Mouse (Mus musculus) urinary bladder, postnatal 10 days (tissue): ENCODE measurements around the gene Trpc5os.

Experiments
- DNase-seq: peaks from one replicate; pipeline ENCODE4 v3.0.0; 2022; ENCODE audit warnings: low spot score

Trpc5os gene

DNA sequence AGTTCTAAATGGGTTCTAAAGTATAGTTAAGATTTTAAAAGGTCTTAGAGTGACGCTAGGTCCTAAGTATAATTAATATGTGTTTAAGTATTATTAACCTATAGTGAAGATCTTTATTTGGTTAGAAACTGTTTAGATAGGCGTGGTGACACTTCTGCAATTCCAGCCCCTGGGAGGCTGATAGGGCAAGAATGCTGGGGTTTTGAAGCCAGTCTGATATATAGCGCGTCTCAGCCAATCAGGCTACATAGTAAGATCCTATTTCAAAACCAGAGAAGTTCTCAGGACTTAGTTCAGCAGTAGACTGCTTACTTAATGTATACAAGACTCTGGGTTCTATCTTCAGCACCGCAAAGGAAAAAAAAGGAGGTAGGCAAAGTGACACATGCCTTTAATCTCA, at the start of gene Trpc5os:
Trpc5os (plus strand) TSS at position 301 of the 400 bp plus-strand sequence.
- DNase-seq: no peak

DNA sequence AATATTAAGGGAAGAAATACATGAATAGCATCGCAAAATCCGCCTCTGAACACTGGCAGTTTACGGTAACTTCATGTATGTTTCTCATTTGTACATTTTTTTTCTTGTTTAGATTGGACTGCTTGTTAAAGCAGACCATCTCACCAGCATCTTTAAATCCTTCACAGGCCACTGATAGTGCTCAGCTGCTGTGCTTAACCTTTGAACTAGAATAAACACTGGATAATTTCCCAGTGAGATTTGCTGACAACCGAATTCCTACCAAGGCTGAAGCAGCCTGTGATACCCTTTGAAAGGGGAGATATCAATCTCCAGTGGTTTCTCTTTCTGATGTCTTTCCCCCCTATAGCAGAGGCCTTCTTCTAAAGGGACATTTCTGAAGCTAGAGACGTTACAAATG, 48.3 kb upstream of the Trpc5os start:
- no peak for DNase-seq

DNA sequence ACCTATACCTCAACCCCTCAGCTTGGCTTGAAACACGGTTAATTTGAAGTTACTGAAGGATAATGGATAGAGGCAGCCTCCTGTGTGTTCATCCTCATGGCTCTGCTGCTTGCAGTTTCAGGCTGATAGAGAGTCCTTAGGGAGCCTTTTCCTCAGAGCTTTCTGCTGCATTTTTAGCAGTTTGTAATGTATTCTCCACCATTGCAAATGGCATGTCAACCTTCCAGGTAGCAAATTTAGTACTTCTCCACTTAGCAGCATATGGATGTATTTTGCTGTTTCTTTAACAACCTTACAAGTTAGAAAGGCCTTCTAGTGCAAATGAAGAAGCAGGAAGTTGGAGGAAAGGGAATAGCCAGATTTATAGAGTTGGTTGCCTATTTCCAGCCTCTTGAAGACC, 36.1 kb upstream of the Trpc5os start:
- DNase-seq: no peak

DNA sequence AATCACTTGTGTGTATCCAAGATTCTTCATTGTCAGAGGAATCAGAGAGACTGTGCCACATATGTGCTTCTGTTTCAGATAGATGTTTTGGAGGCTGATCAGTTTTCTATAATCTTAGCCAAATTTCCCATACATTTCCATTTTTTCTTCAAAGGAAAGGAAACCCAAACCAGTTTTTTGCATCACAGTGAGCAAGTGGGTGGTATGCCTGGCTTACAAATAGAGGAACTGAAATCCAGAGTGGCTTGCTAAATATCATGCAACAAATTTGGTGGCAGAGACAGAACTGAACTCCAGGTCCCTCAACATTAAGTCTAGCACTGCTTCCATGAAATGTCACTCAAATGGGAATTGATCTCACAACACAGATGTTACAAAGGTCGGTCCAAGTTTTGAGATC, 35.3 kb upstream of the Trpc5os start:
- no peak for DNase-seq

DNA sequence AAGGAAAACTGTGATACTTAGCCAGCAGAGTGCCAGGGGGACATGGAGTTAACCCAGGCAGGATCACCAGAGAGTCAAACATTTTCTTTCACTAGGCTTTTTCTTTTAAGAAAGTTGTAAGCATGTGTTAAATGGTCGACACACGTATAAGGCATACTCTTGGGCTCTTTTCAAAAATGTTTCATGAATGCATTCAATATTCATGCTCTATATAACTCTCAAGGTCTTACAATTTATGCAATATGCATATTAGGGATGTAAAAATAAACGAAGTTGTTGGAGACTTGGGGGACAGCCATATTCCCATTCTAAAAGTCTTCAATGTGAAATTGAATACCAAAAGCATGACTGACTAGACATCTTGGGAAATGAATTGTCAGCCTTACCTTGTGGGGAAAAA, 32.5 kb upstream of the Trpc5os start:
- DNase-seq: no peak

DNA sequence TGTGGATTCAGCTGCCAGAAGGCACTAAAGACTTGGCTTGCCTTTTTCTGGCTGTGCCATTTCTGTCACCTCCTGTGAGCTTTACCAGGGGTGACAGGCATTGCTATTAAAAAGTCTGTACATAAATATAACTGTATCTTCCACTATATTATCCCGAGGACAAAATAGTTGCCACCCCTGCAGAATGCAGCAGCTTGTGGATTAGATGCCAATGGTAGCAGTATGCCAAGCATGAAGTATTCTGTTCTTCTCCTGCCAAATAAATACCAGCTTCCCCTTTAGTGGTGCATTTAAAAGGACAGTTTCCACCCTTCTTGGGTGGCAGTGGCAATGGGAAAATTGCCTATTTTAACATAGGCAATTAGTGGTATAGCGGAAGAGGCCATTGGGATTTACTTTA, 8.0 kb downstream of the Trpc5os start:
- DNase-seq: no peak

DNA sequence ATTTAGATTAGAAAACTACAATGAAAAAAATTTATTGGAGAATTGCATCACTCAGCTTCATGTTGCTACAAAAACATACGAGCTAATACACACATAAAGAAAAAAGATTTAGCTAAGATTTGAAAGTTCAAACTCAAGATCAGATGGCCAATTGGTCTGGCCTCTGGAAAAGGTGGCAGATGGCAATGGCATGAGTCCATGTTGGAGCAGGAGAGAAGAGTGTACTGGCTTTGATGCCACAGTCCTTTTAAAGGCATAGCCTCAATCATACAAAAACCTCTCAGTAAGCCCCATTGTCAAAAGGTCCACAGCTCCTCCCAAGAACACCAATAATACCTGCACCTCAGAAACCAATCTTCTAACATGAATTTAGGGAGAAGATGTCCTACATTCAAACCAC, 35.0 kb downstream of the Trpc5os start:
- no peak for DNase-seq

DNA sequence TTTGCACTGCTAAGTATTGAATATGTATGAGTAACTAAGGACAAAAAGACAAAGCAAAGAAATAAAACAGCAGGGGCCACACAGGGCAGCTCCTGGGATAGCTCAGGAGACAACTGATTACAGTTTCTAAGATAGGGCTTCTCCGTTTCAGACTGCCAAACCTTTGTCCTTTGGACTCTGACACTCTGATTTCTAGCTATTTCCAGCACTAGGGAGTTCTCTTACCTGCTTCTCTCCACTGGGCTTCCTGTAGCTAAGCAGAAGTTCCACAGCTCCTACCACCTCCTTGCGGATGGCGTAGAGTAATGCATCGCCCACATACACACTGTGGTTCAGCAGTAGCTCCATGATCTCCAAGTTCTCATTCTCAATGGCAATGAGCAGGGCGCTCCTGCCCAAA, 66.9 kb downstream of the Trpc5os start:
- DNase-seq: no peak

DNA sequence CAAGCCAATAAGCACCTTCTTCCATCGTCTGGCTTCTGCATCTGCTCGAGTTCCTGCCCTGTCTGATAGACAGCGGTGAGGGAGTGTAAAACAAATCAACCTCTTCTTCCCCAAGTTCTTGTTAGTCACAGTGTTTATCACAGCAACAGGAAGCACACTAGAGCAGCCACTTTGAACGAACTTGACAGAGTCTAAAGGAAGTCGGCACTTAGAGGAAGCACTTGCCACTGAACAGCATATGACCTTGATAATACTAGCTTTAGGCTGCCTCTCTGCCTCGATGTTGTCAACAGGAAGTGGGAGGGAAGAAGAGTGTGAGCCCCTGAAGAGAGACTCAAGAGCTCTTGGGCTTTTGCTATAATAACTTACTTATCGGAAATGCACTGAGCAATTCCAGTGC, 69.7 kb downstream of the Trpc5os start:
- no peak for DNase-seq
